Mouse (Mus musculus): ENCODE data around the gene Cyb561d1.

- TF ChIP-seq POLR2A (IDR thresholded peaks at IDR 0.05; ENCODE audit: borderline replicate concordance, control insufficient read depth, low read depth, low read length) (no peak), CTCF (IDR thresholded peaks at IDR 0.05; ENCODE audit: control insufficient read depth, insufficient read depth, low read length) (no peak)
Observed at GRCm38 (mm10) chr3:108193686-108194085, 7.3 kb downstream of the Cyb561d1 start.
